Mouse (Mus musculus) natural killer cell, adult 2 months (primary cell): ENCODE measurements around the gene Morc3.

Source experiments
- DNase-seq, 2 experiments: peaks; one replicate each; pipeline ENCODE4 v3.0.0; 2022; ENCODE audit warnings: low spot score in 2 of 2

Morc3 gene

GRCm38 (mm10) chr16:93920673-93921072 lies 88.8 kb downstream of the Morc3 start:
- DNase-seq = no peak

DNA sequence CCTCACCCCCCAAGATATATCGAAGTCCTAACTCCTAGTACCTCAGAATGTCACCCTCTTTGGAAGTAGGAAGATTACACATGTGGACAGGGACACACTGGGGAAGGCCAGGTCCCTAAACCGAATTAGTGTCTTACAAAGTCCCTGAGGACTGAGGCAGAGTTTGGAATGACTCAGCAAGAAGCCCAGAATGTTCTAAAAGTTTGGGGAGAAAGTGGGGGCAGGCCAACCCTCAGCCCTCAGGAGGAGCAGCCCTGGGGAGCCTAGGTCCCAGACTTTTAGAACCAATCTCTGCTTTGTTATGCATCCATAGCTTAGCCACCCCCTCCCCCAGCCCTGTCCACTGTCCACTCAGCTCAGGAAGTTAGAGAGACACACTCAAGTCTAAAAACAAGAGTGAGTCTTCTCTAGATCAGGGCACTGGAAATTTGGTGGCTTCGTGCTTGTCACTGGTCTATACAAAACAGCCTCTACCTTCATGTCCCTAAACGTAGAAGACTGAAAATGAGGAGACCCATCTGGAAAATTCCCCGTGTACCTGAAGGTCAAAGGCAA lies 91.0 kb downstream of the Morc3 start:
- no peak for DNase-seq

DNA sequence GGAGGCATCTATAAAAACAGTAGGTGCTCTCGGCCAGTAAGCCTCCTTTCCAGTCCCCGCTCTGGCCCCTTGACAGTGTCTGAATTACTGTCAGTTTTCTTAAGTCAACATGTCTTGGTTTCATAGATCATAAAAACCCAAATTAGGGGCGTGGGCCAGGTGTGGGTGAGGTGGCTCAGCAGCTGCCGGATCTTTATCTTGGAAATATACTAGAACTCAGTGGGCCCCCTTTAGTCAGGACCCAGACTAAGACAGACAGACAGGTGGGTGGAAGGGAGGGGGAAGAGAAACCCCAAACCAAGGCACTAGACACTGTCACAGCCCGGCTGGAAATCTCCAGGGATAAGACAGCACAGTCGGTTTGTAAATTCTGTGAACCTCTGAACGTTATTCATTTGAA lies 91.9 kb downstream of the Morc3 start:
- no peak for DNase-seq
